Mouse (Mus musculus) right cerebral cortex, postnatal 14 days (tissue): ENCODE results near the gene Abcc9.

ENCODE experiments used
- DNase-seq: peaks from one replicate; pipeline ENCODE4 v3.0.0; 2022

Gene Abcc9

DNA sequence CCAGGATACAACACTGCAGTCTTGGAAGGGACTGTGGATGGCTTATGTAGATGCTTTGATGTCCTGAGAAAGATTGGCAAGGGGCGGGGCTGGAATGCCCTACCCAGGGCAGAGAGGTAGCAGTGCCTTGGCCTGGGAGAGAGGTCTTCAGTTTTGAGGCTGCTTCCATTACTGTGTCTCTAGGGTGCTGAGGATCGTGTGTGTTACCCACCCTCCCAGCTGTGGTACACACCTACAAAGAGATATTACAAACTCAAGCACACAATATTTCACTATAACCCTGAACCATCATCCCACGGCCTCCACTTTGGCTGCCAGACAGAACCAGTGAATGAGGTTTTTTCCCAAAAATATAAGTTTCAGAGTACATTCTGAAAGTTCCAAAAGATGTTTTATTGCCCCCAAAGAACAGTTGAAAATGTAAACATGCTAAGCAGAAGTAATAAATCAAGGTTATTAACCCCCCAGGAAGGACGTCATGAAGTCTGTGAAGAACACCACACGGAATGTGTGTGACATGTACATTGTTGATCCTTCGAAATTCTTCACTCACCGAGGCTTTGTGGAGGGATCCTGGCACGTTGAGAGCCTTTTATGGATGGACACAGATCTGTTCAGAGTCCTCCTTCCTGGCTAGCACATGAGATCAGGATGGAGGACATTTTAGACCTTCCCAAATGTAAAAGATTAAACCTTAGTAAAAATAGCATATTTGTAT lies 159.9 kb downstream of the Abcc9 start:
- no peak for DNase-seq

DNA sequence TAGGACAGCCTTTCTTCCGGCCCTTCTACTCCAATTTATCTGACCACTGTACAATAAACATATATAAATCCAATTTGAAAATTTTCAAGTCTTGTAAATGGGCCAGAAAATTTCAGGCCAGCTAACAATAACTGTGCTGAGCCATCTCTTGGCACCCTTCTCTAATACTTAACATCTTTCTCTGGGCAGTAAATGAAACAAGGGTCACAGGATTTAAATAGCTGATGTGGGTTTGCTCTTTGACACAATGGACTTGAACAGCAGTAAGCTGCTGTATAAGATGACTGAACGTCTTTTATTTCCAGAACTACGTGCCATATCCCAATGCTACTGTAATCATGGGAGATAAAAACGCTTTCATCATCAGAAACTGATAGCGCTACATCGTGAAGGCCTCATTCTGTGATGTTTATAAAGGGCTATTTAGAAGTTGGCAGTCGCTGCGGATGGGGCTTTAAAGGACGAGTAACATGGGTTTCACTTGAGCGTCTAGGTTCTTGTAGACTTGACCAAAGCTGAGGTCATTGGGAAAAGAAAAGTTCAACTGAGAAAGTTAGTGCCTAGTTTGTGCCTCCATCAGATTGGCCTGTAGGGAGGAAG lies 161.5 kb downstream of the Abcc9 start:
- no peak for DNase-seq

DNA sequence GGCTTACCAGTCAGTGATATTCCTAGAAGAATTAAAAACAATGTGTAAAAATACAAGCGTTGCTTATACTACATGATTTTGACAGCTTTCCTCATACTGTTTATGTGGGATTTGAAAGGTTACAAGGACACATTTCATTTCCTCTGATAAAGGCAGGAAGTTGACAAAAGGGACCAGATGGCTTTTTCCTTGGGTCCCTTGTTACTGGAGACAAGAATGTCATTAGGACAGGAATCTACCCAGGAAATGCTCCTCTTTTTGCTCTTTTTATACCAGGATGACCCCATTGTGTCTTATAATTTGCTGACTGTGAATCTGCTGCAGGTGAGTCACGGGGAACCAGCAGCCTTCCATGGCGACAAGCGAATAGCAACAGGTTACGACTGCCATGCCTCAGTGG lies 162.0 kb downstream of the Abcc9 start:
- DNase-seq, result no peak

GRCm38 (mm10) chr6:142538503-142538902 lies 163.6 kb downstream of the Abcc9 start:
- DNase-seq, result no peak
